Mouse (Mus musculus): ENCODE measurements around the gene Tmco5. TPM values are rescaled to one million over a fixed set of nuclear protein-coding genes. Genes with fewer than 3 reads are reported as not detected.
"Not testable (repeated sequence)": the region's sequence is repeated elsewhere in the genome, so short reads cannot be mapped to it uniquely, and the experiment has no call there.

Tmco5 gene
- polyA plus RNA-seq, 1 experiment, result not detected

- H3K27ac ChIP-seq (replicated peaks; ENCODE audit: low read depth, low read length), result no peak overlapping the region
- no peaks in the 10 kb centered on the region for H3K4me1 ChIP-seq (ENCODE audit: control insufficient read depth, insufficient read depth, insufficient read length, low read length)
- H3K4me3 ChIP-seq (ENCODE audit: insufficient read depth, low read depth, low read length), result no peak overlapping the region
Measured at GRCm38 (mm10) chr2:116908268-116908667, 29.8 kb downstream of the Tmco5 start.

GRCm38 (mm10) chr2:116912334-116913070 lies 34.0 kb downstream of the Tmco5 start:
- peaks cover 2% of the 10 kb centered on the region; the same call in 1 of the 2 replicates for H3K4me1 ChIP-seq (ENCODE audit: control insufficient read depth, insufficient read depth, insufficient read length, low read length)
- H3K27ac ChIP-seq (replicated peaks; ENCODE audit: low read depth, low read length), result no peak overlapping the region
- H3K4me3 ChIP-seq (ENCODE audit: insufficient read depth, low read depth, low read length), result no peak overlapping the region

GRCm38 (mm10) chr2:116913677-116914405 lies 35.4 kb downstream of the Tmco5 start:
- peaks cover 2% of the 10 kb centered on the region; the same call in 1 of the 2 replicates for H3K4me1 ChIP-seq (ENCODE audit: control insufficient read depth, insufficient read depth, insufficient read length, low read length)
- H3K27ac ChIP-seq (replicated peaks; ENCODE audit: low read depth, low read length), result peak overlapping the region; percentile 48; the same call in 1 of the 2 replicates
- H3K4me3 ChIP-seq (ENCODE audit: insufficient read depth, low read depth, low read length), result no peak overlapping the region

GRCm38 (mm10) chr2:116914636-116915035 lies 36.1 kb downstream of the Tmco5 start:
- H3K4me3 ChIP-seq (ENCODE audit: insufficient read depth, low read depth, low read length), result no peak overlapping the region
- H3K27ac ChIP-seq (replicated peaks; ENCODE audit: low read depth, low read length), result no peak overlapping the region
- H3K4me1 ChIP-seq (ENCODE audit: control insufficient read depth, insufficient read depth, insufficient read length, low read length), result peaks cover 2% of the 10 kb centered on the region; the same call in 1 of the 2 replicates

- no peak overlapping the region for H3K4me3 ChIP-seq (ENCODE audit: insufficient read depth, low read depth, low read length)
- H3K27ac ChIP-seq (replicated peaks; ENCODE audit: low read depth, low read length), result no peak overlapping the region
- H3K4me1 ChIP-seq (ENCODE audit: control insufficient read depth, insufficient read depth, insufficient read length, low read length), result peaks cover 2% of the 10 kb centered on the region
Measured at GRCm38 (mm10) chr2:116918598-116918997, 40.1 kb downstream of the Tmco5 start.

- no peak overlapping the region for H3K4me3 ChIP-seq (ENCODE audit: insufficient read depth, low read depth, low read length)
- H3K27ac ChIP-seq (replicated peaks; ENCODE audit: low read depth, low read length), result no peak overlapping the region
- H3K4me1 ChIP-seq (ENCODE audit: control insufficient read depth, insufficient read depth, insufficient read length, low read length), result no peaks in the 10 kb centered on the region; the same call in 1 of the 2 replicates
Measured at GRCm38 (mm10) chr2:116922580-116923500, 44.3 kb downstream of the Tmco5 start.

- Histone ChIP-seq H3K4me3 (ENCODE audit: insufficient read depth, low read depth, low read length) (no peak overlapping the region), H3K4me1 (ENCODE audit: control insufficient read depth, insufficient read depth, insufficient read length, low read length) (no peaks in the 10 kb centered on the region; the same call in 1 of the 2 replicates), H3K27ac (replicated peaks; ENCODE audit: low read depth, low read length) (no peak overlapping the region)
Measured at GRCm38 (mm10) chr2:116923684-116924083, 45.2 kb downstream of the Tmco5 start.

GRCm38 (mm10) chr2:116924292-116924691 lies 45.8 kb downstream of the Tmco5 start:
- no peak overlapping the region for H3K27ac ChIP-seq (replicated peaks; ENCODE audit: low read depth, low read length)
- H3K4me3 ChIP-seq (ENCODE audit: insufficient read depth, low read depth, low read length), result no peak overlapping the region
- H3K4me1 ChIP-seq (ENCODE audit: control insufficient read depth, insufficient read depth, insufficient read length, low read length), result no peaks in the 10 kb centered on the region; the same call in 1 of the 2 replicates

GRCm38 (mm10) chr2:116925230-116925629 lies 46.7 kb downstream of the Tmco5 start:
- no peak overlapping the region for H3K4me3 ChIP-seq (ENCODE audit: insufficient read depth, low read depth, low read length)

GRCm38 (mm10) chr2:116932218-116932617 lies 53.7 kb downstream of the Tmco5 start:
- Histone ChIP-seq H3K4me1 (ENCODE audit: control insufficient read depth, insufficient read depth, insufficient read length, low read length) (no peaks in the 10 kb centered on the region), H3K27ac (replicated peaks; ENCODE audit: low read depth, low read length) (peak overlapping the region; percentile 54), H3K4me3 (ENCODE audit: insufficient read depth, low read depth, low read length) (no peak overlapping the region)

More at GRCm38 (mm10) chr2:116925230-116925629, 46.7 kb downstream of the Tmco5 start:
- no peaks in the 10 kb centered on the region; the same call in 1 of the 2 replicates for H3K4me1 ChIP-seq (ENCODE audit: control insufficient read depth, insufficient read depth, insufficient read length, low read length)
- H3K27ac ChIP-seq (replicated peaks; ENCODE audit: low read depth, low read length), result no peak overlapping the region

- H3K27ac ChIP-seq (replicated peaks; ENCODE audit: low read depth, low read length); H3K4me1 ChIP-seq (ENCODE audit: control insufficient read depth, insufficient read depth, insufficient read length, low read length); H3K4me3 ChIP-seq (ENCODE audit: insufficient read depth, low read depth, low read length): not testable (repeated sequence)
Measured at GRCm38 (mm10) chr2:116934236-116934635, 55.7 kb downstream of the Tmco5 start.

- Histone ChIP-seq H3K4me1 (ENCODE audit: control insufficient read depth, insufficient read depth, insufficient read length, low read length) (no peaks in the 10 kb centered on the region), H3K4me3 (ENCODE audit: insufficient read depth, low read depth, low read length) (no peak overlapping the region), H3K27ac (replicated peaks; ENCODE audit: low read depth, low read length) (no peak overlapping the region)
Measured at GRCm38 (mm10) chr2:116934776-116935175, 56.3 kb downstream of the Tmco5 start.

GRCm38 (mm10) chr2:116936371-116936770 lies 57.9 kb downstream of the Tmco5 start:
- Histone ChIP-seq H3K4me3 (ENCODE audit: insufficient read depth, low read depth, low read length) (no peak overlapping the region), H3K27ac (replicated peaks; ENCODE audit: low read depth, low read length) (no peak overlapping the region), H3K4me1 (ENCODE audit: control insufficient read depth, insufficient read depth, insufficient read length, low read length) (no peaks in the 10 kb centered on the region)

- no peak overlapping the region for H3K4me3 ChIP-seq (ENCODE audit: insufficient read depth, low read depth, low read length)
- no peak overlapping the region for H3K27ac ChIP-seq (replicated peaks; ENCODE audit: low read depth, low read length)
- H3K4me1 ChIP-seq (ENCODE audit: control insufficient read depth, insufficient read depth, insufficient read length, low read length), result no peaks in the 10 kb centered on the region
Measured at GRCm38 (mm10) chr2:116937166-116937565, 58.7 kb downstream of the Tmco5 start.

- H3K27ac ChIP-seq (replicated peaks; ENCODE audit: low read depth, low read length), result peak overlapping the region; percentile 65
- no peak overlapping the region for H3K4me3 ChIP-seq (ENCODE audit: insufficient read depth, low read depth, low read length)
- H3K4me1 ChIP-seq (ENCODE audit: control insufficient read depth, insufficient read depth, insufficient read length, low read length), result no peaks in the 10 kb centered on the region
Measured at GRCm38 (mm10) chr2:116941816-116942215, 63.3 kb downstream of the Tmco5 start.

All from brown adipose tissue, adult 24 weeks (tissue).